Mouse (Mus musculus) CD4-positive naive resting alpha-beta T cell, adult 57 days (primary cell): ENCODE results near the gene Slc18a3. TPM values are rescaled to one million over a fixed set of nuclear protein-coding genes. Genes with fewer than 3 reads are reported as not detected.

ENCODE experiments used
- total RNA-seq: library from RNA; stranded (reverse); gene quantifications from one replicate; pipeline ENCODE4 v1.2.4, GENCODE M21; 2023

The Slc18a3 gene
- total RNA-seq: not detected

GRCm38 (mm10) chr14:32464601-32465505 lies at the start of gene Slc18a3:
Gene Slc18a3 (minus strand): TSS chr14:32464850.

GRCm38 (mm10) chr14:32513336-32514032 lies 48.8 kb upstream of the Slc18a3 start, which contains the start of gene Ercc6:
Gene Ercc6 (plus strand): TSS chr14:32513521.

GRCm38 (mm10) chr14:32465889-32466288 lies 1.2 kb upstream of the Slc18a3 start, which contains the start of gene Chat:
Gene Chat (minus strand): TSS chr14:32465989.

Other genes with a start within 250 kb of the Slc18a3 start
- 0.15 TPM for gene Ogdhl, start 142.8 kb downstream of the Slc18a3 start, total RNA-seq
- not detected for gene 1700024G13Rik, start 76.5 kb downstream of the Slc18a3 start, total RNA-seq
- gene Chat, start 1.1 kb upstream of the Slc18a3 start, total RNA-seq: not detected
- 57.5 TPM for gene Ercc6, start 48.7 kb upstream of the Slc18a3 start, total RNA-seq
- not detected for gene Prrxl1, start 134.6 kb upstream of the Slc18a3 start, total RNA-seq
- not detected for gene 3425401B19Rik, start 220.4 kb upstream of the Slc18a3 start, total RNA-seq